Mouse (Mus musculus): ENCODE measurements around the gene Sinhcaf.
"Not testable (repeated sequence)": the region's sequence is repeated elsewhere in the genome, so short reads cannot be mapped to it uniquely, and the experiment has no call there.

GRCm38 (mm10) chr6:148940383-148940782 is 5.9 kb downstream of the Sinhcaf start:
- TF ChIP-seq HCFC1 (IDR thresholded peaks at IDR 0.05; ENCODE audit: borderline replicate concordance, insufficient read depth, low read length); CHD2 (IDR thresholded peaks at IDR 0.05; ENCODE audit: low read depth, low read length); ZC3H11A (IDR thresholded peaks at IDR 0.05; ENCODE audit: borderline replicate concordance, low read depth, low read length): not testable (repeated sequence)
- peak; percentile 82 for TF ChIP-seq ZNF384 (IDR thresholded peaks at IDR 0.05; ENCODE audit: low read depth, low read length)
